Mouse (Mus musculus) thymus, postnatal 4 days (tissue): ENCODE measurements around the gene Gm1113.

ENCODE experiments used
- DNase-seq: peaks from one replicate; pipeline ENCODE4 v3.0.0; 2021

Gene Gm1113

GRCm38 (mm10) chr9:35523941-35524411 is 5.9 kb upstream of the Gm1113 start:
- DNase-seq: peak; percentile 80

GRCm38 (mm10) chr9:35523541-35523940 is 5.5 kb upstream of the Gm1113 start:
- DNase-seq: no peak

DNA sequence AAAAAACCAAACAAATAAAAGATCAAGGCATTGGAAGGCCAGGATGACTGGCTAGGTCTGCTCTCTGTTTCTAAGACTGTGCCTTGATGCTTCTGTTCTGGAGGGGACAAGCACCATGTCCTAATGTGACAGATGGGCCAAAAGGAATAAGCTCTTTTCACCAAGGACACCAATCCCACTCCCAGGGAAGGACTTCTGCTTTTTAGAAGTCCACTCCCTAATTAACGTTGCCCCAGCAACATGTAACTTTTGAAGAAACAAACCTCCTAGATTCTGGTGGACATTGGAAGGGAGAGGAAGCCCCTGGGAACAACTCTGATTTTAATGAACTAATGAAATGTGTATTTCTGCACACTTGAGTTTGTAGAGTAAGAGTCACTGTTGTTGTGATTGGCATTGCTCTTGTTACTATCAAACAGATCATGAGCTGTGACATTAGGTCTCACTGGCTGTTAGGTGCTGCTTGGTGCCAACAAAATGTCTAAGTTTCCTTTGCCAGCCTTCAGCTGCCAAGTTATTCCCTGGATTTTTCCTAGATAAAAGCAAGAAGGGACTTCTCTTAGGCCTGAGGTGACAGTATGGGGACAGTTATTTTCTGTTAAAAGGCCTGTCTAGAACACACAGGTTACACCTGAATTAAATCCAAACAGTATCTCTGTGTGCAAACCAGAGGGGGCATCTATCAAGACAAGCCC is 4.9 kb upstream of the Gm1113 start:
- DNase-seq: no peak

DNA sequence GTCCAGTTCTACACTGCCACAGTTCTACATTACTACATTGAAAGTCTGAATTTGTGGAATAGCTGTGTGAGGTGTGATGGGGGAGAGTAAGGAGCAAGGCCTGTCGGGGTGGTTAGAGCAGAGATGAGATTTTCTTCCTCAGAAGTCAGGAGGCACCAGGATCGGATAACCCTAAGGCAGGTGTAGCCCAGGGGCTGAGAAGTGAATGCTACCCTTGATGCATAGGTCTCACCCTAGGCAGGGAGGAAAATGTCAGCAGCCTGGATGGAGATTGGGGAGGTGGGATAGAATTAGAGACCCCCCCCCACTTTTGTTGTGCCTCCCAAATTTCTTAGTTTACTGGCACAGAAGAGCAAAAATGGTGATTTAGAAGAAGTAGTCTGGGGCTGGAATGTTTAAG is 4.2 kb upstream of the Gm1113 start:
- no peak for DNase-seq

DNA sequence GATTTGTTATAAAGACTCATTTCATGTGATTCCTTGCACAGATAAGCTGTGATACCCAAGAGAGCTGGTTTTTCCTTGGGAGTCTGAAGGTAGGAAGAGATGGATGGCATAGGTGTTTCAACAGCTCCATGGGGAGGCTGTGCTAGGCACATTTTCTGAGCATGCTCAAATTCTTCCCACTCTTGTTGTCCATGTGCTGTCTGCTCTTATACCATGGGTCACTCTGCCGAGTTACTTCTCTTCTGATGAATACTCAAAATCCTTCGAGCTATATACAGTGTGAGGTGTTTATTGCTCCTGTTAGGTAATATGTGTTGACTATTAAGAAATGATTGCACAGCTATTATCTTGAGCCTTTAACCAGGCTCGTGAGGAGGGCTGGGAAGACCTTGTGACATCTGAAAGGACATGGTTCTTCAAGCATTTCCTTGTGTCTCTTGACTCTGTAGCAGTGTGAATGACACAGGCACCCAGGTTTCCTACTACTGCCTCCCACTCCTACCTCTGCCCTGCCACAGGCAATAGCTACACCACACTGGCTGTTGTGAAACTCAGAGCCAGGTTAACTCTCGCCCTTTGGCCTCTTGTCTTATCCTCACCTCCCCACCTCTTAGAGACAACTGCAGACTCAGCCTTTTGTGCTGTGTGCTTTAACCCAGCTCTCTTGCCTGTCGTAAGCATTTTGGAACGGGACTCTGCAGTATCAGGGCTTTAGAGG is 2.7 kb upstream of the Gm1113 start:
- no peak for DNase-seq

GRCm38 (mm10) chr9:35516711-35517110 is 1.4 kb downstream of the Gm1113 start:
- no peak for DNase-seq

GRCm38 (mm10) chr9:35516182-35516581 is 1.9 kb downstream of the Gm1113 start:
- DNase-seq: no peak

DNA sequence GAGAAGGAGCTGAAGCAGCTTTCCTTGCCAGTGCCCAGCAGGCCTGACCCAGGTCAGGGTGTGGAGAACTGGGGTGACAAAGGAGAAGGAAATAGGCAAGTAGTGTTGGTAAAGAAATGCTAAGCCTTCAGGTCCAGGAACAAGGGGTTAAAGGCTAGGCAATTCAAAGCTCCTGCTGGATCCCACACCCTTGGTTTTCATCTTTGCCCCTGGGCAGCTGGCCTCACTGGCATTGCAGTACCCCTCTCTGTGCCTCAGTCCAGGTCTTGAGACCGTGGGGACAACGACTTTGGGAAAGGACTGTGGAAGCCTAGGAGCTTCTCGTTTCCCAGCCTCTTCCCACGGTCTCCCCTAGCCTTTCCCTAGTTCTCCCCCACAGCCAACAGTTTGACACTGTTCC is 4.2 kb downstream of the Gm1113 start:
- DNase-seq: no peak

DNA sequence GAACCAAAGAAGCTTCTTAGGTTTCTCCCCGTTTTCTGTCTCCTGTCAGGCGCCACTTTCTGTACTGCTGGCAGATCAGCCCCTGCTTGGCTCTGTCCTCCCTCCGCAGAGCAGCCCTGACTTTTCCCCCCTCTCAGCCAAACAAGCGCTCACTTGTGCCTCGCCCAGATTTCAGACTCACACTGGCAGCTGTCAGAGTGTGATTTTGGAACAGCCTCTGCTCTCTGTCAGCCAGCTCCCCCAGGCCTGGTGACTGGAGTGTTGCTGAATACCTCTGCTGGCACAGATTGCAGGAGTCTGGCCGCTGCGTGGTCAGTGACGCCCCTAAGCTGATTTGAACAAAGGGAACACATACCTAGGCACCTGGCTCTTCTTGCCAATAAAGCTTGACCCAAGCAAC is 9.8 kb downstream of the Gm1113 start:
- no peak for DNase-seq

- DNase-seq: no peak
Measured at GRCm38 (mm10) chr9:35502361-35503000, 15.6 kb downstream of the Gm1113 start.

- DNase-seq: no peak
Measured at GRCm38 (mm10) chr9:35499946-35500345, 18.1 kb downstream of the Gm1113 start.

- DNase-seq: no peak
Measured at GRCm38 (mm10) chr9:35495471-35495870, 22.6 kb downstream of the Gm1113 start.

DNA sequence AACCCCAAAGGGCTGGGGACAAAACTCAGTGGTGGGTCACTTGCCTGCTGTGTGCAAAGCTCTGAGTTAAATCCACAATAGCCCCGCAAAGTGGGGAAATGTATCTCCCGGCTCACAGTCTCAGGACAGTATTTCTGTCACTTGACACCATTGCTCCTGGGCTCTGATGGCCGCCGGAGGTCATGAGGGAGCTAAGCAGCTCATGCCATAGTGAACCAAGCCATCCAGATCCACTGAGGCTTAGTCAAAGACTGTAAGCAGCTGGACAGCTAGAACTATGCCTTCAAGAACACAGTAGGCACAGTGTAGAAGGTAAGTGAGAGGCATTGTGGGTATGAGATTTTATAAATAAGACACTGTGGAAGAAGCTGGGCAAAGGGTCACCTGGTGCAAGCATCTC is 23.1 kb downstream of the Gm1113 start:
- no peak for DNase-seq

DNA sequence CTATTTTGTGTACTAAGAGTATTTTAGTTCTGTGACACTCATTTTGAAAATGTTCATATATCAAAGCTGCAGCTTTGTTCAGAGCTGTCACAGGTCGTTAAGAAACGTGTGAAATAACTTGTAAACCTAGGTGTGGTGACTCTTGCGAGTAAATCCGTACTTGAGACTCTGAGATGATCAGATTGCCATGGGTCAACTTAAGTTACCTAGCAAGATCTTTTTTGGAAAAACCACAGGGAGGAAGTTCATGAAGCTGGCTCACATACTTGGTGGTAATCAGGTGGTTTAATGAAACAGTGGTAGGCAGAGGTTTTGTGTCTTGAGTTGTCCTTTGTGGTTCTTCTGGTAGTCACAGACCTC is 24.4 kb downstream of the Gm1113 start:
- no peak for DNase-seq

- no peak for DNase-seq
Measured at GRCm38 (mm10) chr9:35493033-35493732, 24.9 kb downstream of the Gm1113 start.

DNA sequence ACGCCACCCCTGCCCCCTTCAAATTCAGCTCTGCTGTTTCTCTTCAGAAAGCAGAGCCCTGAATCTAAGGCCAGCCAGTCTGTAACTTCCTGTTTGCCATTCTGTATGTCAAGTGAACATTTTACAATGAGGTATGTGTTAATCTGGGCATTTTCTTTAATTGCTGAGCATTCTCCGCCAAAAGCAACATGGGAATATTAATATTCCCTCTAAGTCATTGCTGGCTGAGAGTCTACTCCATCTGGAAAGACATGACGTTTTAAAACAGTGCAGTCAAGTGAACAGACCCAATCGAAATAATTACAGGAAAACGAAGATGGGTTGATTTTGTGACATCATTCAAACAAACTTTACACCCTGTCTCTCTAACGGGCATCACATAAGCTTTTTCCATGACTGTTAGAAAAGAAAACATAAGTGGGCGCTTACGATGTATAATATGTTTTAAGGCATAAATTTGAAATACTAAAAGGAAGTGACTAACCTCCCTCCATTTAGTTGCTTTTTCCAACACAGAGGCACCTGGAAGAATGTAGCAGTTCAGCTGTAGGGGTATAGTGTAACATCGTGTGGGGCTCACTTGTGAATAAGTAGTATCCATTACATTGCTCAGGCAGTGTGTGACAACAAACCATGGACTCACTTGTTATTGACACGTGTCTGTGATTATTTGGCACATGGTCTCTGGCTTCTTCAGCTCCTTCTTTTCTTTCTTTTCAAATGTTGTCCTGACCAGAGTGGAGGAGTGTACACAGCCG is 26.8 kb downstream of the Gm1113 start:
- no peak for DNase-seq

DNA sequence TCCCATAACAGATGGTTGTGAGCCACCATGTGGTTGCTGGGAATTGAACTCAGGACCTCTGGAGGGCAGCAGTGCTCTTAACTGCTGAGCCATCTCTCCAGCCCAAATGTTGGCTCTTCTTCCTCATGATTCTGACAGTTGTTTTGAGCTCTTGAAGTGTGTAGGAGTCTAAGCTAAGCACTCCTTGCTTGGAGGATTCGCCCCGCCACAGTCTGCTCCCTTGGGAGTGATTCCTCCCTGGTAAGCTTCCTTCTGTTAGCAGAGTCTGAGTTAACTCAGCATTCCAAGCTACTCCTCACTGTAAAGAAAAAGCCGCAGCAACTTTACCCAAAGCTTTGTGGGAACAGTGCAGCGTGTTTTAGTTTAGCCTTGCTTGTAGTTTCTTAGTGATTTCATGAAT is 29.6 kb downstream of the Gm1113 start:
- DNase-seq: no peak

GRCm38 (mm10) chr9:35486616-35487015 is 31.5 kb downstream of the Gm1113 start:
- no peak for DNase-seq

DNA sequence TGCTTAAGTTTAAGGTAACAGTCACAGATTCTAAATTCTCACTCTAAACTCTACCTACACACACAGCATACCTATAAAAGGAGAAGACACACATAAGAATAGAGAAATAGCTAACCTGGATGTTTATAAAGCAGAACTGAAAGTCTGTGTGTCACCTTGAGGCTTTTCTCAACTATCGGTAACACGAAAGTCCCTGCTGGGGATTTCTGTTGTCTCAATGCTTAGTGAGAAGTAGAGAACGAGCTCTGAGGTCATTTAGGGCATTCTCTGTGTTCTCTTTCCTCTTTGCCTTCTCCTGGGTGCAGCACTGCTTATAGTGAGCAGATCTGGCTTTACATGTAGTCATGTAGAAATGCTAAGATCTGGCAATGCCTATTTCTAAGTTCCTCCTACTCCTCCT is 34.1 kb downstream of the Gm1113 start:
- no peak for DNase-seq

DNA sequence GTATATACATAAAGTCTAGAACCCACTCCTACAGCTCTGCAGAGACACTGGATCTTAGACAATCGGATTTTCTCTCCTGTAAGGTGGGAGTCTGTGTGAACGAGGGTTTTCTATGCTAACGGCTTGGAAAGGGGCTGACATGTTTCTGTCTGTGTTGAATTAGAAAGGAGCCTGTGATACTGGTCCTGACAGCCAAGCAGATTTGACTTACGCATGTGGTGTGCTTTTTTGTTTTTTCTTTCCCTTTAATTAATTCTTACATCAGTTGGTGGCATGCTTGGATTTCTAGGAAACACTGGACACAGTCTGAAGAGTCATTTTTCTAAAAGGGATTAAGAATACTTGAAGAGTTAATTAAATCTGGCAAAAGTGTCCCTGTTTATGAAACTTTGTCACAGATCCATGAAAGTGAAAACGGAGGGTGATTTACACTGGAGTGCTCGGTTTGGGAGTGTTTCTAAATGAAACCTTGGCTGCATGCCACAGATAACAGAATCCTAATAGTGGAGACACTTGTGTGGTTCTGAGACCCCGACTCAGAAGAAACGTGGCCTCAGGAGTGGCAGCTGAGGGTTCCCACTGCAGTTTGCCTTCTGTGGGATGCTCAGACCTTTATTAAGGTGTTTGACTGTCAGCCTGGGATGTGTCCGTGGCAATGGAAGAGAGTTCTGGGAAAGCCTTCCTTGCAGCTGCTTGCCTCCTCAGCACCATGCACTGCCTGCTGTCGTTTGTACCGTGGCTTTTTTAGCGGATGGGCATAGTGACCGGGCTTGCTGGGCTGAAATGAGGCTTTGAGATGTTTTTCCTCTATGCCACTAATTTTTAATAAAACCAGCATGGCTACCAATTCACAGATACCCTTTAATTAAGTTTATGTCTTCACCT is 35.8 kb downstream of the Gm1113 start:
- no peak for DNase-seq

- DNase-seq: no peak
Measured at GRCm38 (mm10) chr9:35479456-35479855, 38.6 kb downstream of the Gm1113 start.

- DNase-seq: no peak
Measured at GRCm38 (mm10) chr9:35475394-35475793, 42.7 kb downstream of the Gm1113 start.
